11 mouse cellular contexts compared by ENCODE assay signal in genomic region chr10:39660269-39660655, GRCm38 (mm10). TPM values are rescaled to one million over a fixed set of nuclear protein-coding genes. Genes with fewer than 3 reads are reported as not detected.
DNase-seq lines count a peak whose midpoint lies in the region; ATAC-seq lines count a peak whose summit lies in the region.
"Had no signal": no experiment of that assay in that cellular context is flagged by ENCODE, and none has a peak within 500 bp of the region (broad histone marks: within the 10 kb centered on the region; RNA-seq: fewer than 3 reads in every experiment).

No protein-coding gene starts in this region.

- H3K27me3 ChIP-seq in heart, embryonic 13.5 days (replicated peaks), result no peaks in the 10 kb centered on the region
- H3K27me3 ChIP-seq in embryonic facial prominence, embryonic 11.5 days (ENCODE audit: control insufficient read depth, insufficient read depth, low read length), result no peaks in the 10 kb centered on the region
- H3K27me3 ChIP-seq in hindbrain, embryonic 11.5 days (ENCODE audit: control insufficient read depth, insufficient read depth, low read length), result no peaks in the 10 kb centered on the region
- H3K27me3 ChIP-seq in midbrain, embryonic 11.5 days (ENCODE audit: control insufficient read depth, insufficient read depth, low read length), result no peaks in the 10 kb centered on the region
- H3K27me3 ChIP-seq: liver, embryonic 15.5 days had no signal

- no peak overlapping the region for H3K9ac ChIP-seq in heart, embryonic 13.5 days
- H3K9ac ChIP-seq in embryonic facial prominence, embryonic 11.5 days (replicated peaks; ENCODE audit: low read length), result no peak overlapping the region; the same call in 1 of the 2 replicates
- no peak overlapping the region for H3K9ac ChIP-seq in hindbrain, embryonic 11.5 days (ENCODE audit: low read depth, low read length)
- H3K9ac ChIP-seq in midbrain, embryonic 11.5 days (ENCODE audit: low read length), result no peak overlapping the region
- H3K9ac ChIP-seq: liver, embryonic 15.5 days had no signal

- intact Hi-C loops in heart, postnatal 14 days (cut with DNase I), result no loop called here

- peaks cover 19% of the 10 kb centered on the region for H3K36me3 ChIP-seq in heart, embryonic 13.5 days
- no peaks in the 10 kb centered on the region for H3K36me3 ChIP-seq in embryonic facial prominence, embryonic 11.5 days (replicated peaks; ENCODE audit: control insufficient read depth, insufficient read depth, low read depth, low read length)
- no peaks in the 10 kb centered on the region for H3K36me3 ChIP-seq in hindbrain, embryonic 11.5 days (ENCODE audit: control insufficient read depth, insufficient read depth, low read length)
- no peaks in the 10 kb centered on the region for H3K36me3 ChIP-seq in midbrain, embryonic 11.5 days (ENCODE audit: control insufficient read depth, insufficient read depth, low read length)
- H3K36me3 ChIP-seq: liver, embryonic 15.5 days had no signal

- H3K27ac ChIP-seq in heart, embryonic 13.5 days (replicated peaks), result peak overlapping the region; percentile 96
- peak overlapping the region; percentile 37 for H3K27ac ChIP-seq in embryonic facial prominence, embryonic 11.5 days (replicated peaks; ENCODE audit: low read depth, low read length)
- peak overlapping the region; percentile 55 for H3K27ac ChIP-seq in hindbrain, embryonic 11.5 days (ENCODE audit: low read depth, low read length)
- H3K27ac ChIP-seq in midbrain, embryonic 11.5 days (ENCODE audit: low read depth, low read length), result peak overlapping the region; percentile 74
- H3K27ac ChIP-seq: liver, embryonic 15.5 days had no signal

- H3K4me2 ChIP-seq in heart, embryonic 13.5 days, result peak overlapping the region; percentile 40
- H3K4me2 ChIP-seq in embryonic facial prominence, embryonic 11.5 days (ENCODE audit: low read depth, low read length), result no peak overlapping the region
- H3K4me2 ChIP-seq in hindbrain, embryonic 11.5 days (replicated peaks; ENCODE audit: low read depth, low read length), result no peak overlapping the region
- H3K4me2 ChIP-seq in midbrain, embryonic 11.5 days, result peak overlapping the region; percentile 9
- H3K4me2 ChIP-seq: liver, embryonic 15.5 days had no signal

- H3K9me3 ChIP-seq in heart, embryonic 13.5 days, result no peaks in the 10 kb centered on the region
- no peaks in the 10 kb centered on the region for H3K9me3 ChIP-seq in embryonic facial prominence, embryonic 11.5 days (replicated peaks; ENCODE audit: control insufficient read depth, low read length)
- H3K9me3 ChIP-seq in hindbrain, embryonic 11.5 days (ENCODE audit: control insufficient read depth, low read length), result no peaks in the 10 kb centered on the region
- H3K9me3 ChIP-seq in midbrain, embryonic 11.5 days (ENCODE audit: control insufficient read depth, low read length), result no peaks in the 10 kb centered on the region
- H3K9me3 ChIP-seq: liver, embryonic 15.5 days had no signal

- H3K4me1 ChIP-seq in heart, embryonic 13.5 days, result peaks cover 59% of the 10 kb centered on the region
- peaks cover 15% of the 10 kb centered on the region for H3K4me1 ChIP-seq in embryonic facial prominence, embryonic 11.5 days (ENCODE audit: control insufficient read depth, insufficient read depth, low read length)
- peaks cover 20% of the 10 kb centered on the region for H3K4me1 ChIP-seq in hindbrain, embryonic 11.5 days (replicated peaks; ENCODE audit: control insufficient read depth, insufficient read depth, low read length)
- peaks cover 20% of the 10 kb centered on the region for H3K4me1 ChIP-seq in midbrain, embryonic 11.5 days (ENCODE audit: control insufficient read depth, insufficient read depth, low read length)
- H3K4me1 ChIP-seq: liver, embryonic 15.5 days had no signal

- DNase-seq in heart, postnatal 14 days, result no peak
- DNase-seq in embryonic facial prominence, embryonic 11.5 days (ENCODE audit: low spot score), result peak; percentile 59
- no peak for DNase-seq in hindbrain, embryonic 11.5 days (ENCODE audit: low spot score)
- no peak for DNase-seq in midbrain, embryonic 11.5 days (ENCODE audit: low spot score, missing footprints)
- DNase-seq in left cerebral cortex, adult 8-10 months (ENCODE audit: low spot score in 2 of 2), result no peak
- no peak for DNase-seq in gastrocnemius, adult 18-20 months (ENCODE audit: low spot score)
- DNase-seq in spleen, postnatal 14 days (ENCODE audit: low spot score in 2 of 2), result no peak
- DNase-seq: kidney, postnatal 10 days had no signal

- WGBS in heart, embryonic 13.5 days, result 54% methylated on average over 3 of the region's 3 CpGs
- WGBS in embryonic facial prominence, embryonic 11.5 days, result 43% methylated on average over 3 of the region's 3 CpGs
- 59% methylated on average over 3 of the region's 3 CpGs for WGBS in hindbrain, embryonic 11.5 days
- WGBS in midbrain, embryonic 11.5 days, result 62% methylated on average over 3 of the region's 3 CpGs

- H3K4me3 ChIP-seq in heart, embryonic 13.5 days, result no peak overlapping the region
- H3K4me3 ChIP-seq in embryonic facial prominence, embryonic 11.5 days (ENCODE audit: low read depth, low read length), result no peak overlapping the region
- H3K4me3 ChIP-seq in hindbrain, embryonic 11.5 days (ENCODE audit: low read depth, low read length), result no peak overlapping the region
- H3K4me3 ChIP-seq in midbrain, embryonic 11.5 days (ENCODE audit: low read depth, low read length), result no peak overlapping the region
- H3K4me3 ChIP-seq: erythroblast, embryonic 14.5 days; liver, embryonic 15.5 days had no signal

- no peak for ATAC-seq in heart, embryonic 13.5 days (ENCODE audit: extremely low read depth, insufficient number of reproducible peaks, low FRiP score, low TSS enrichment)
- no peak for ATAC-seq in embryonic facial prominence, embryonic 11.5 days (replicated peaks; ENCODE audit: insufficient number of reproducible peaks, low FRiP score, low TSS enrichment, low read depth)
- ATAC-seq in hindbrain, embryonic 11.5 days (ENCODE audit: low FRiP score), result no peak
- ATAC-seq in midbrain, embryonic 11.5 days (ENCODE audit: low FRiP score), result no peak

RNA-seq across cellular contexts. Expression of gene Traf3ip2, which starts 47.5 kb away (rescaled TPM):
- polyA plus RNA-seq in heart, embryonic 13.5 days (2015; fragmentation: Nextera tagmentation; extraction: Ambion mirVana), result 10.1 and 10.3 TPM in 2 replicates
- 1 to 10 TPM; 5.3 to 6.8 TPM for total RNA-seq in heart, postnatal 14 days (2021)
- 12.5 and 15.9 TPM in 2 replicates for polyA plus RNA-seq in embryonic facial prominence, embryonic 11.5 days (2014; fragmentation: Nextera tagmentation; extraction: Ambion mirVana)
- polyA plus RNA-seq in hindbrain, embryonic 11.5 days (2014; fragmentation: Nextera tagmentation; extraction: Ambion mirVana), result 5.6 and 7.2 TPM in 2 replicates
- 3.9 TPM in 2 replicates for polyA plus RNA-seq in midbrain, embryonic 11.5 days (2014; fragmentation: Nextera tagmentation; extraction: Ambion mirVana)
- total RNA-seq in left cerebral cortex, adult 8-10 months (2022), result 1 to 10 TPM; 1.1 to 2.0 (median 1.5) TPM
- 1 to 10 TPM; 2.5 to 3.9 TPM for total RNA-seq in gastrocnemius, adult 18-20 months (2021)

Comparison
In these comparisons a context has a peak if more than half of its experiments do, and no peak if none do; other contexts are left out.
1. H3K27ac ChIP-seq: peak in every context shown above with its lines; median percentile 96 in heart, embryonic 13.5 days; 74 in midbrain, embryonic 11.5 days; 55 in hindbrain, embryonic 11.5 days; 37 in embryonic facial prominence, embryonic 11.5 days.
2. H3K4me2 ChIP-seq: peak in heart, embryonic 13.5 days (single experiment) and midbrain, embryonic 11.5 days (single experiment); none in embryonic facial prominence, embryonic 11.5 days (single experiment) and hindbrain, embryonic 11.5 days (single experiment).